Mouse (Mus musculus): ENCODE measurements at regions not wholly inside any gene's neighbourhood (a gene's known extent, or its start where the extent isn't known, plus 50 kb on each side); places are given as distances from the start of the nearest gene placed in this dataset.

DNA sequence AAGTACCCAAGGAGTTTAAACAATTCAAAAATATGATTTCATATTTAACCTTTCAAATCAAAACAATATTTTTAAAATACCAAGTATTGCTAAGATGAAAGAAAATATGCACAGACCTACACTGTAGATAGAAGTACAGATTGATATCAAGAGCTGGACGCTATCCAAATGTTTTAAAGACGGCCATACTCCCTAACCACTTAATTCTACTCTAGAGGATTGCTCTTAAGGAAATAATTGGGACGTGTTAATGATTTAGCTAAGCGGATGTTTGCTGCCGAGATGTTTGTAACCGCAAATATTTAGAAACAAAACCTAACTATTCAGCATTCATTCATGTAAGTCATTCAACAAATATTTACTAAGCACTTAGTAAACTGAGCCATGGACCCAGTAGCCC, 294.2 kb downstream of the Mycn start:
- TF ChIP-seq CTCF (IDR thresholded peaks at IDR 0.05; ENCODE audit: borderline replicate concordance, extremely low read depth, insufficient read depth, insufficient read length) (no peak), POLR2A (IDR thresholded peaks at IDR 0.05; ENCODE audit: borderline replicate concordance, extremely low read depth, insufficient read depth, insufficient read length, poor library complexity, severe bottlenecking) (no peak)

Measured in brain, embryonic 14.5 days (tissue).